Mouse (Mus musculus) small intestine, adult 2 months (tissue): ENCODE results near the gene Usp7. TPM values are rescaled to one million over a fixed set of nuclear protein-coding genes. Genes with fewer than 3 reads are reported as not detected.

Experiments
- H3K27ac ChIP-seq: fragments of 200-500 bp; 2 replicates; pipeline ENCODE4 v1.5.1; 2012; ENCODE audit warnings: low read depth, low read length, control low read depth, inconsistent platforms; ENCODE audit not compliant: insufficient read depth
- H3K27me3 ChIP-seq: fragments of 200-500 bp; 2 replicates; pipeline ENCODE4 v1.6.1; 2012; ENCODE audit warnings: mild to moderate bottlenecking, moderate library complexity, low read length, inconsistent platforms; ENCODE audit not compliant: control insufficient read depth, insufficient read depth
- H3K36me3 ChIP-seq: fragments of 200-500 bp; 2 replicates; pipeline ENCODE4 v1.6.1; 2012; ENCODE audit warnings: mild to moderate bottlenecking, low read length, control low read depth, inconsistent platforms; ENCODE audit not compliant: control insufficient read depth, insufficient read depth
- H3K4me1 ChIP-seq: fragments of 200-500 bp; 2 replicates; pipeline ENCODE4 v1.6.1; 2012; ENCODE audit warnings: low read length, inconsistent platforms, mixed read lengths; ENCODE audit not compliant: control insufficient read depth, insufficient read depth, insufficient read length
- H3K4me3 ChIP-seq: fragments of 200-500 bp; 2 replicates; pipeline ENCODE4 v1.5.1; 2012; ENCODE audit warnings: low read depth, mild to moderate bottlenecking, control low read depth, inconsistent platforms, low read length, moderate library complexity
- CTCF ChIP-seq: fragments of 200-500 bp; IDR thresholded peaks from 2 replicates; pipeline ENCODE4 v1.5.1; 2012; ENCODE audit warnings: low read depth, mild to moderate bottlenecking, control low read depth, inconsistent platforms, low read length, moderate library complexity, mixed read lengths; ENCODE audit not compliant: insufficient replicate concordance, insufficient read length; ENCODE audit errors: extremely low read depth
- POLR2A ChIP-seq: fragments of 200-500 bp; IDR thresholded peaks from 2 replicates; pipeline ENCODE4 v1.6.1; 2012; ENCODE audit warnings: low read depth, mild to moderate bottlenecking, control low read depth, inconsistent platforms, low read length, moderate library complexity
- WGBS: fragments of 180-500 bp; shearing (Covaris S2); methylation state at CpG from one replicate; pipeline ENCODE4 v1.1.7; 2018; 5-methylcytosine and 5-hydroxymethylcytosine counted together
- polyA plus RNA-seq: library from polyadenylated mRNA; depleted of rRNA; stranded (reverse); fragments of >200 nt; gene quantifications from 2 replicates; pipeline ENCODE4 v1.2.3, GENCODE M21; 2012

The Usp7 gene
- polyA plus RNA-seq, 1 experiment, result 11.1 TPM

DNA sequence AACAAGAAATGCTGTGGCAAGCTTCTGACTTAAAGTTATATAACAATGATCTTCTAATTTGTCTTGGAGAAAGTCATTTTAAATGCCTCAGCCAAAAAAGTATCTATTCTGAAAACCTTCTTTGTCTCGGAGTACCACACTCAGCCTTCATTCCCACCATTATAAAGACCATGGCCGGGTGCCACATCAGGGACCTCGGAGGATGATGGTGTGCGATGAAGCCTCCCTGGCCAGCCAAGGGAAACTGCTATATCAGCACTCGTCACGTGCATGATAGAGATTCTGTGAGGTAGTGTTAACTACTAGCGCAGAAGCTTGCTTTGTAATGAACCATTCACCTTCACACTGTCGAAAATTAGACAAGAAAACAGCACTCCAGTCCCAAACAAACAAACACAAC is 92.6 kb downstream of the Usp7 start:
- Histone ChIP-seq H3K27me3 (no peaks in the 10 kb centered on the region), H3K4me1 (no peaks in the 10 kb centered on the region), H3K4me3 (no peak overlapping the region), H3K36me3 (peaks cover 88% of the 10 kb centered on the region), H3K27ac (no peak overlapping the region)
- 89% methylated on average over 8 of the region's 8 CpGs for WGBS
- TF ChIP-seq POLR2A, result no peak
- TF ChIP-seq CTCF, result no peak

DNA sequence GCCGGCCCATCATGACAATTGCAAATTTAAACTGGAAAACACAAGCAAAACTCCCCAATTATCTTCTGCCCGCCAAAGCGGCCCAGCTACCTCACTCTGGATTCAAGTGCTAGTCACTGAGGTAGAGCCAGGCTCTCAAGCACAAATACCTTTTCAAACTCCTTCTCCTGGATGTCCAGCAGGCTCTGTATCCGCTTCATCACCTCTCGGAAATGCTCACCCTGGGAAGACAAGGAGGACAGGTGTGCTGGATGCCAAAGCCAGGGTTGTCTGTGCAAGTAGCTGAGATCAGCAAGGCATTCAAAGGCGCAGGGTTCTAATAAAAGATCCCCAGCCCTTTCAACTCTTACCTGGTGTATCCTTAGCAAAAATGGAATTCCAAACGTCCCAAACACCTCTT is 100.9 kb downstream of the Usp7 start:
- peaks cover 59% of the 10 kb centered on the region for H3K36me3 ChIP-seq
- WGBS, result 86% methylated on average over 7 of the region's 7 CpGs

DNA sequence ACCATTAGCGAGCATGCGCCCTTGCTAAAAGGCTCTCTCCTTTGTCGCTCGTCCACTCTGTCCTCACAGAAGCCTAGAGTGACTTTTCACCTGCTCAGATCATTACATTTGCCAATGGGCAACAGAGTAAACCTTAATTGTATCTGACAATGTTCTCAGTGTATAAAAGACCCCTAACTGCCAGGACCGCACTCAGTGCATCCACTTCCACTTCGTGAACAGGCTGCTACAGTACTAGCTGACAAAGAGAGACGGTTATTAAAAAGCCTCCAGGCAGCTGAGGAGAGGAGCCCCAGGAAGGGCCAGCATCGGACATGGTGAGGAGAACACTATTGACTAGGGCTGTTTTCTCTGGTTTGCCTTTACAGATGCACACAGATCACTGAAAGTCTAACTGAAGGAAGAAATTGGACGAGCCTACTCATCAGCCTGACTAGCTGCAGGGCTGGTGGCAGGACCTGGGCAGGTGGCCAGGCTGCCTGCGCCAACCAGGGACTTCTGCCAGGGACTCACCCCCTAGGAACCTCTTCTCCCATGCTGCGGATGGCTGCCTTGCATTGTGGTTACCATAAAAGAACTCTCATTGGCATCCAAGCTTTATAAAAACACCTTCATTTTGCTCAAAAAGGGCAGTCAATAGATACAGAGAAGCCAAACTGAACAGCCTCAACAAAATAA is 102.0 kb downstream of the Usp7 start:
- Histone ChIP-seq H3K27ac (no peak overlapping the region), H3K4me1 (peaks cover 19% of the 10 kb centered on the region), H3K36me3 (peaks cover 52% of the 10 kb centered on the region), H3K27me3 (no peaks in the 10 kb centered on the region), H3K4me3 (no peak overlapping the region)
- no peak for TF ChIP-seq POLR2A
- no peak for TF ChIP-seq CTCF
- WGBS, result 77% methylated on average over 11 of the region's 11 CpGs

More for the DNA sequence above, 100.9 kb downstream of the Usp7 start:
- Histone ChIP-seq H3K27me3 (no peaks in the 10 kb centered on the region), H3K4me1 (peaks cover 19% of the 10 kb centered on the region), H3K27ac (no peak overlapping the region), H3K4me3 (no peak overlapping the region)
- TF ChIP-seq CTCF (no peak), POLR2A (no peak)

DNA sequence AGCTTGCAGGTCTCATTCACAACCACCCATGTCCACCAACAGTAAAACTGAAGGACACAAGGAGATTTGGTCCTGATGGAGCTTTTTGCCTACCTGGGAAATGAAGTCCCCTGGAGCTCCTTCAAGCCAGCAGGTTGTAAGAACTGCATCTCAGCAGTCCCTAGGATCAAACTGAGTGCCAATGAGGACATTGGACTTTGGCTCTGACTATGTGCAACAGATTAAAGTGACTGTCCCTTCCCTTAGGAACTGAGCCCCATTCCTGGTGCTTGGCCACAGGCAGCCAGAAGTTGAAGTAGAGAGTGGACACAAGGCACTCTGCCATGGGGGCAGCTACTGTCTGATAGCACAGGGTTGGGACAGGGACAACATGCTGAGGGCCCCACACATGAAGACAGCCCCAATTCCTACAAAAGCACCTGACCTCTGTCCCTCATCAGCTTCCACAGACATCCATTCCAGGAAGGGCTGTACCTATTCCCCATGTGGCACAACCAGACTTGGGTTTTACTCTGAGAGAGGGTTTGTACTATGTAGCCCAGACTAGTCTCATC is 104.5 kb downstream of the Usp7 start:
- H3K4me3 ChIP-seq, result no peak overlapping the region
- H3K36me3 ChIP-seq, result peaks cover 31% of the 10 kb centered on the region
- H3K4me1 ChIP-seq, result peaks cover 19% of the 10 kb centered on the region
- H3K27ac ChIP-seq, result peak overlapping the region; percentile 81
- TF ChIP-seq POLR2A (no peak), CTCF (no peak)
- no peaks in the 10 kb centered on the region for H3K27me3 ChIP-seq

DNA sequence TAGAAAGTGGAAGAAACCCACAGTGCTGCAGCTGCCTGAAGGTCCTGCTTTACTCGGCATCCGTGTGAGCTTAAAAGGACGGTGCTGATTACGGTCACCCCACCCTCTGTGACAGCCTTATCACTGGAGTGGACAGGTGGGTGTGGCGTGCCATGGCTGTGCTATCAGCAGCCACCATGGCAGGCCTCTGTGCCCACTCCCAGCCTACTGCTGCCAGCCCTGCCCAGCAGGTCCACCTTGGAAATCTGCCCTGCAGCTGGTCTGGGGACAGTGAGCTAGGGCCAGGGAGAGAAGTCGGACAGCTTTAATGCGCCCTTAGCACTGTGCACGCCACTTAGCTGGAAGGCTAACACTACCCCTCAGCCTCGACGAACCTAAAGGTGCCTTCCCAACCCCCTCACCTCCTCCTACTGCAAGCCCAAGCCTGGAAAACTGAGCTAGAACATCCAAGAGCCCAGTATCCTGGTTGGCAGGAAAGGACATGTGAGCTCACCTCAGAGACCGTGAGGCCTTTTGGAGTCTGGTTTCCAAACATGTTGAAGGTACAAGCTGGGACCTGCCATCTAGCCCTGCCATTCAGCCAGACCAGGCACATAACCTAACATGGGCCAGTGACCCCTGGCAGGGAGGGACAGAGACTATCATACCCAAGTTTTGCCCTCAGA is 105.1 kb downstream of the Usp7 start:
- 29% methylated on average over 11 of the region's 11 CpGs for WGBS
- Histone ChIP-seq H3K36me3 (peaks cover 25% of the 10 kb centered on the region), H3K27ac (peak overlapping the region; percentile 81), H3K4me1 (peaks cover 19% of the 10 kb centered on the region), H3K4me3 (peak overlapping the region; percentile 0; the same call in 1 of the 2 replicates), H3K27me3 (no peaks in the 10 kb centered on the region)
- TF ChIP-seq POLR2A (no peak), CTCF (no peak)

DNA sequence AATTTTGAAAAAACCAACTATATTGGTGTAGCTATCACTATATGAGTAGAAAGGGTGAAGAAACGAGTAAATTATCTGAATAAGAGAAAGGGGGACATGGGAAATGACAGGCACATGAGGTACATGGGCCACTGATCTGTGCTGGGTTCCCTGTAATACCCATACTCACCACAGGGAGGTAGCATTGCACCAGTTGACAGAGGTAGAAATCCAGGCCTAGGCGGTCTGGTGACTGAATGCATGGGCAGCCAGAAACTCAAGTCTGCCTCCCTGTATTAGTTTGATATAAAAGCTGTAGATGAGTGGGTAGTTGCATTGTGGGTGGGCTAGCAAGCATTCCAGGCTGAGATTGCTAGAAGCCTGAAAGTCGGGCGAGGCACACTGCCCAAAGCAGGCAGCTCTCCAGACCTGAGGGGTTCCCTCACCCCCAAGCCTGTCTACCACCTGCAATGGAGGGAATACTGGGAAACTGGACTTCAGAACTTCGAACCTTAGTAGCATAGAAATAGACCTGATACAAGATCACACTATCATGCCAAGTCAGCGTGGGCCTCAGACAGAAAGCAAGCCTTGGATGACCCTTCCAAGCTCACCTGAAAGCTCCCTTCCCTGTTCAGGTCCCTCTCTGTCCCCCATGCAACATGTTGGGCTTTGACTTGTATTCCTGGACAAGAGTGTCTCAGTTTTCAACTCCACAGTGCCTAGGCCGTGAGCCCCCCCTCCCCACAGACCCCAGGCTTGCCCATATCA is 105.8 kb downstream of the Usp7 start:
- WGBS, result 43% methylated on average over 7 of the region's 7 CpGs
- H3K4me1 ChIP-seq, result peaks cover 19% of the 10 kb centered on the region
- H3K36me3 ChIP-seq, result peaks cover 19% of the 10 kb centered on the region
- TF ChIP-seq CTCF (peak; percentile 74; the same call in 1 of the 2 replicates), POLR2A (no peak)
- H3K4me3 ChIP-seq, result no peak overlapping the region
- H3K27ac ChIP-seq, result peak overlapping the region; percentile 17; the same call in 1 of the 2 replicates
- H3K27me3 ChIP-seq, result no peaks in the 10 kb centered on the region

DNA sequence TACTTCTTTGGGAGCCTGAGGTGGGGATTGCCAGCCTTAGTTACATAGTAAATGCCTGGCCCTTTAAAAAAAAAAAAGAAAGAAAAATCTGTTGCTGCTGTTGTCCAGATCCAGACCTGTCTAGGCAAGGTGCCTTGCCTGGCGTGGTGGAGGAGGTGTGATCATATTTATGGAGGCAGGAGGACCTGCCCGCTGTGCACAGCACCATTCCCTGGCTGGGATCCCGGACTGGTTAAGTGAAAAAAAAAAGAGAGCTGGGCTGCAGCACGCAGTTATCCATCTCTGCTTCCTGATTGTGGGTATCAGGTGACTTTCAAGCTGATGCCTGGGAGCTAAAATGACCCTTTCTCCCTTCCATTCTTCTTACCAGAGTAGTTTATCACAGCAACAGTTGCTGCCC is 107.0 kb downstream of the Usp7 start:
- Histone ChIP-seq H3K36me3 (peaks cover 11% of the 10 kb centered on the region), H3K27ac (no peak overlapping the region), H3K4me3 (no peak overlapping the region), H3K27me3 (no peaks in the 10 kb centered on the region), H3K4me1 (peaks cover 19% of the 10 kb centered on the region)
- no peak for TF ChIP-seq POLR2A
- TF ChIP-seq CTCF, result no peak
- 26% methylated on average over 4 of the region's 4 CpGs for WGBS
